ENCODE assay signal across 9 mouse cellular contexts in the genomic region with DNA sequence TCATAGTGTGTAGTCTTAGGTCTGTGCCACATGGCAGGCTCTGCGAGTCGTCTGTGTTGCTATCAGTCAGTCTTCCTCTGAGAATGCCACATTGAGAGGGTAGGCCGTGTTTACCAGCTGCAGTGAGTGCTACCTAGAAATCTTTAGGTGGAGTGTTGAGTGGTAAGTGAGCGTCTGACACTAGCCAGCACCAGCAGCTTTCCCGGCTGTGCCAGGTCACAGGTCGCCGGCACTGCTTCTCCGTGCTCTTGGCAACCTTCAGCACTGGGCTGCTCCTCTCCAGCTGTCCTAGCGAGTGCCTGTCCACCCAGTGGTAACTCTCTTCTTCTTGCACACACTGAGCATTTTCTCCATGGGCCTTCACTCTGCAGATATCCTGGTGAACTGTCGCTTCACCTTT.
DNase-seq lines count a peak whose midpoint lies in the region; ATAC-seq and TF ChIP-seq lines count a peak whose summit lies in the region.
"Had no signal": no experiment of that assay in that cellular context is flagged by ENCODE, and none has a peak within 500 bp of the region (broad histone marks: within the 10 kb centered on the region; RNA-seq: fewer than 3 reads in every experiment).

No protein-coding gene starts in this region.

- 20% methylated on average over 10 of the region's 10 CpGs for WGBS in heart, postnatal 0 days

- TF ChIP-seq CTCF in layer of hippocampus, adult 2 months (conservative IDR thresholded peaks at IDR 0.05): no peak
- no peak for TF ChIP-seq CTCF in heart, postnatal 0 days (IDR thresholded peaks at IDR 0.05; ENCODE audit: low read depth)

- TF ChIP-seq EP300 in heart, postnatal 0 days (IDR thresholded peaks at IDR 0.05; ENCODE audit: low read depth): peak; percentile 59; the same call in 1 of the 2 replicates

- ATAC-seq in heart, postnatal 0 days (ENCODE audit: insufficient read depth, low read depth): peak; percentile 53

- peaks cover 68% of the 10 kb centered on the region for H3K4me1 ChIP-seq in heart, postnatal 0 days (ENCODE audit: control insufficient read depth, insufficient read depth)

- peak overlapping the region; percentile 90 for H3K27ac ChIP-seq in layer of hippocampus, adult 2 months
- H3K27ac ChIP-seq in heart, postnatal 0 days (ENCODE audit: low read depth): peak overlapping the region; percentile 62

- no peak overlapping the region for H3K4me2 ChIP-seq in heart, postnatal 0 days (ENCODE audit: low read depth, low read length)

- H3K27me3 ChIP-seq in heart, postnatal 0 days (ENCODE audit: control insufficient read depth, insufficient read depth, low read length): no peaks in the 10 kb centered on the region

- no peaks in the 10 kb centered on the region for H3K36me3 ChIP-seq in heart, postnatal 0 days (replicated peaks; ENCODE audit: control insufficient read depth, insufficient read depth, low read length)

- no peak overlapping the region for H3K9ac ChIP-seq in heart, postnatal 0 days (replicated peaks; ENCODE audit: low read depth, low read length)

- DNase-seq in adrenal gland, adult (ENCODE audit: inconsistent age in 2 of 2, low spot score in 1 of 2): peak; percentile 49 to 68
- DNase-seq in adrenal gland, postnatal 4 days (ENCODE audit: low spot score in 2 of 2): no peak
- no peak for DNase-seq in layer of hippocampus, adult 2 months (ENCODE audit: low spot score in 2 of 2)
- no peak for DNase-seq in layer of hippocampus, postnatal 10 days (ENCODE audit: low spot score in 2 of 2)
- peak; percentile 38 for DNase-seq in adrenal gland, postnatal 14 days
- peak; percentile 77 for DNase-seq in heart, postnatal 0 days (ENCODE audit: low spot score)
- no peak for DNase-seq in cerebellum, adult 9-10 months
- no peak for DNase-seq in ovary, adult 18-20 months (ENCODE audit: low spot score)
- DNase-seq: left cerebral cortex, postnatal 4 days had no signal

- no peak overlapping the region for H3K4me3 ChIP-seq in layer of hippocampus, adult 2 months
- no peak overlapping the region for H3K4me3 ChIP-seq in heart, postnatal 0 days (ENCODE audit: low read depth, low read length)

- no peaks in the 10 kb centered on the region for H3K9me3 ChIP-seq in heart, postnatal 0 days (replicated peaks; ENCODE audit: control insufficient read depth, low read length)

Comparison
In these comparisons a context has a peak if more than half of its experiments do, and no peak if none do; other contexts are left out.
1. DNase-seq: peak in adrenal gland, adult (2 of 2), adrenal gland, postnatal 14 days (single experiment) and heart, postnatal 0 days (single experiment); none in adrenal gland, postnatal 4 days (0 of 2), layer of hippocampus, adult 2 months (0 of 2), layer of hippocampus, postnatal 10 days (0 of 2), cerebellum, adult 9-10 months (single experiment) and ovary, adult 18-20 months (single experiment).